Mouse (Mus musculus) midbrain, embryonic 14.5 days (tissue): ENCODE data around the gene Lcn5. TPM values are rescaled to one million over a fixed set of nuclear protein-coding genes. Genes with fewer than 3 reads are reported as not detected.

Source experiments
- ATAC-seq: fragments of 200-750 bp; cut with Nextera tagmentation; 2 replicates; pipeline ENCODE4 v1.8.0; 2017; ENCODE audit warnings: moderate number of reproducible peaks, moderate library complexity; ENCODE audit not compliant: low FRiP score, low TSS enrichment
- DNase-seq: peaks from one replicate; pipeline ENCODE4 v3.0.0-alpha.2; 2015
- H3K27ac ChIP-seq: fragments of 300-500 bp; sonication (generic); replicated peaks from 2 replicates; pipeline ENCODE4 v1.5.1; 2014; ENCODE audit warnings: mild to moderate bottlenecking, low read depth, low read length, moderate library complexity
- H3K27me3 ChIP-seq: fragments of 300-500 bp; sonication (generic); 2 replicates; pipeline ENCODE4 v1.6.1; 2014; ENCODE audit warnings: low read length, control low read depth, mixed read lengths; ENCODE audit not compliant: control insufficient read depth, insufficient read depth
- H3K36me3 ChIP-seq: fragments of 300-500 bp; sonication (generic); 2 replicates; pipeline ENCODE4 v1.6.1; 2014; ENCODE audit warnings: low read length, control low read depth; ENCODE audit not compliant: control insufficient read depth, insufficient read depth
- H3K4me1 ChIP-seq: fragments of 300-500 bp; sonication (generic); 2 replicates; pipeline ENCODE4 v1.6.1; 2014; ENCODE audit warnings: mild to moderate bottlenecking, antibody characterized with exemption, low read length, control low read depth; ENCODE audit not compliant: control insufficient read depth, insufficient read depth
- H3K4me2 ChIP-seq: fragments of 300-500 bp; sonication (generic); 2 replicates; pipeline ENCODE4 v1.6.1; 2014; ENCODE audit warnings: mild to moderate bottlenecking, low read length, moderate library complexity
- H3K4me3 ChIP-seq: fragments of 300-500 bp; sonication (generic); replicated peaks from 2 replicates; pipeline ENCODE4 v1.5.1; 2014; ENCODE audit warnings: low read depth, low read length
- H3K9ac ChIP-seq: fragments of 300-500 bp; sonication (generic); replicated peaks from 2 replicates; pipeline ENCODE4 v1.6.1; 2014; ENCODE audit warnings: mild to moderate bottlenecking, low read length, moderate library complexity
- H3K9me3 ChIP-seq: fragments of 300-500 bp; sonication (generic); 2 replicates; pipeline ENCODE4 v1.6.1; 2016; ENCODE audit warnings: low read length, control low read depth, mixed read lengths; ENCODE audit not compliant: control insufficient read depth
- WGBS: fragments of 180-500 bp; shearing (Covaris S2); extraction: QIAGEN DNeasy Blood & Tissue Kit; methylation state at CpG from one replicate; pipeline ENCODE4 v1.1.7; 2014; 5-methylcytosine and 5-hydroxymethylcytosine counted together
- polyA plus RNA-seq: library from polyadenylated mRNA; unstranded; fragments of >200 nt; fragmentation: Nextera tagmentation; extraction: Ambion mirVana; gene quantifications from 2 replicates; pipeline ENCODE4 v1.2.1, GENCODE M21; 2014

Gene Lcn5
- polyA plus RNA-seq, 1 experiment from 2014 or later = not detected

- Histone ChIP-seq H3K27me3 (no peaks in the 10 kb centered on the region), H3K9me3 (no peaks in the 10 kb centered on the region), H3K4me2 (no peak within 1 kb of the TSS), H3K4me3 (no peak within 1 kb of the TSS), H3K27ac (no peak within 1 kb of the TSS), H3K4me1 (no peaks in the 10 kb centered on the region), H3K36me3 (no peaks in the 10 kb centered on the region), H3K9ac (no peak within 1 kb of the TSS)
- no peak for ATAC-seq
- 82% methylated on average over 6 of the region's 6 CpGs for WGBS
- no peak for DNase-seq
These were observed 29.9 kb upstream of the Lcn5 start, which contains the start of gene Fcna for GRCm38 (mm10) chr2:25627811-25628210. Gene Fcna (minus strand): TSS chr2:25628030.

GRCm38 (mm10) chr2:25628738-25629137 is 29.0 kb upstream of the Lcn5 start:
- H3K9ac ChIP-seq = no peak overlapping the region
- no peaks in the 10 kb centered on the region for H3K4me1 ChIP-seq
- ATAC-seq = no peak
- no peaks in the 10 kb centered on the region for H3K36me3 ChIP-seq
- no peaks in the 10 kb centered on the region for H3K27me3 ChIP-seq
- H3K4me3 ChIP-seq = no peak overlapping the region
- no peaks in the 10 kb centered on the region for H3K9me3 ChIP-seq
- no peak for DNase-seq
- no peak overlapping the region for H3K4me2 ChIP-seq
- WGBS = 54% methylated on average over 4 of the region's 4 CpGs
- H3K27ac ChIP-seq = no peak overlapping the region

GRCm38 (mm10) chr2:25633616-25634015 is 24.1 kb upstream of the Lcn5 start:
- Histone ChIP-seq H3K27me3 (no peaks in the 10 kb centered on the region), H3K4me3 (no peak overlapping the region), H3K27ac (no peak overlapping the region), H3K4me2 (no peak overlapping the region), H3K9ac (no peak overlapping the region), H3K36me3 (no peaks in the 10 kb centered on the region), H3K4me1 (no peaks in the 10 kb centered on the region), H3K9me3 (no peaks in the 10 kb centered on the region)
- ATAC-seq (no peak), DNase-seq (no peak)
- 85% methylated on average over 3 of the region's 3 CpGs for WGBS

GRCm38 (mm10) chr2:25634046-25634445 is 23.7 kb upstream of the Lcn5 start:
- H3K4me2 ChIP-seq = no peak overlapping the region
- no peaks in the 10 kb centered on the region for H3K36me3 ChIP-seq
- DNase-seq = no peak
- no peaks in the 10 kb centered on the region for H3K27me3 ChIP-seq
- 43% methylated on average over 1 of the region's 1 CpGs for WGBS
- no peak overlapping the region for H3K4me3 ChIP-seq
- no peaks in the 10 kb centered on the region for H3K9me3 ChIP-seq
- H3K27ac ChIP-seq = no peak overlapping the region
- no peak for ATAC-seq
- no peak overlapping the region for H3K9ac ChIP-seq
- H3K4me1 ChIP-seq = no peaks in the 10 kb centered on the region

- Histone ChIP-seq H3K9me3 (no peaks in the 10 kb centered on the region), H3K4me1 (no peaks in the 10 kb centered on the region), H3K9ac (no peak overlapping the region), H3K27me3 (no peaks in the 10 kb centered on the region), H3K4me3 (no peak overlapping the region), H3K4me2 (no peak overlapping the region), H3K27ac (no peak overlapping the region), H3K36me3 (no peaks in the 10 kb centered on the region)
- 19% methylated on average over 6 of the region's 6 CpGs for WGBS
- DNase-seq = peak; percentile 70
- ATAC-seq = no peak
These were observed 17.9 kb upstream of the Lcn5 start for GRCm38 (mm10) chr2:25639890-25640289.

GRCm38 (mm10) chr2:25652902-25653301 is 4.8 kb upstream of the Lcn5 start, which contains the start of gene Lcn8:
Gene Lcn8 (plus strand): TSS chr2:25653120.
- DNase-seq (no peak), ATAC-seq (no peak)
- Histone ChIP-seq H3K27me3 (no peaks in the 10 kb centered on the region), H3K36me3 (no peaks in the 10 kb centered on the region), H3K27ac (no peak within 1 kb of the TSS), H3K4me3 (no peak within 1 kb of the TSS), H3K9me3 (no peaks in the 10 kb centered on the region), H3K4me1 (no peaks in the 10 kb centered on the region), H3K4me2 (no peak within 1 kb of the TSS), H3K9ac (no peak within 1 kb of the TSS)
- 69% methylated on average over 2 of the region's 2 CpGs for WGBS

- Histone ChIP-seq H3K9ac (no peak overlapping the region), H3K9me3 (no peaks in the 10 kb centered on the region), H3K27me3 (no peaks in the 10 kb centered on the region), H3K4me3 (no peak overlapping the region), H3K4me2 (no peak overlapping the region), H3K27ac (no peak overlapping the region), H3K36me3 (no peaks in the 10 kb centered on the region), H3K4me1 (no peaks in the 10 kb centered on the region)
- 67% methylated on average over 1 of the region's 1 CpGs for WGBS
- ATAC-seq = no peak
- no peak for DNase-seq
These were observed 3.2 kb upstream of the Lcn5 start for GRCm38 (mm10) chr2:25654502-25654901.

- H3K27ac ChIP-seq = no peak overlapping the region
- no peak overlapping the region for H3K9ac ChIP-seq
- no peak for DNase-seq
- no peaks in the 10 kb centered on the region for H3K9me3 ChIP-seq
- 92% methylated on average over 4 of the region's 4 CpGs for WGBS
- no peaks in the 10 kb centered on the region for H3K27me3 ChIP-seq
- no peak overlapping the region for H3K4me2 ChIP-seq
- no peak overlapping the region for H3K4me3 ChIP-seq
- H3K36me3 ChIP-seq = no peaks in the 10 kb centered on the region
- no peaks in the 10 kb centered on the region for H3K4me1 ChIP-seq
- ATAC-seq = no peak
These were observed 1.1 kb upstream of the Lcn5 start for GRCm38 (mm10) chr2:25656691-25657090.

GRCm38 (mm10) chr2:25657246-25657645 is 506 bp upstream of the Lcn5 start:
- Histone ChIP-seq H3K27ac (no peak overlapping the region), H3K27me3 (no peaks in the 10 kb centered on the region), H3K4me1 (no peaks in the 10 kb centered on the region), H3K36me3 (no peaks in the 10 kb centered on the region), H3K4me2 (no peak overlapping the region), H3K4me3 (no peak overlapping the region), H3K9me3 (no peaks in the 10 kb centered on the region), H3K9ac (no peak overlapping the region)
- ATAC-seq (no peak), DNase-seq (no peak)
- WGBS = 81% methylated on average over 4 of the region's 4 CpGs
